Mouse (Mus musculus) CH12.LX (cell line): ENCODE measurements around the gene Clcnka. TPM values are rescaled to one million over a fixed set of nuclear protein-coding genes. Genes with fewer than 3 reads are reported as not detected.

Source experiments
- DNase-seq: peaks from one replicate; pipeline ENCODE4 v3.0.0-alpha.2; 2013; ENCODE audit errors: extremely low read depth
- H3K27ac ChIP-seq: 2 replicates; pipeline ENCODE4 v1.5.1; 2012; ENCODE audit warnings: low read depth, mild to moderate bottlenecking, control low read depth, moderate library complexity; ENCODE audit not compliant: insufficient read depth
- H3K27me3 ChIP-seq: replicated peaks from 2 replicates; pipeline ENCODE3; 2012; ENCODE audit warnings: inconsistent platforms
- H3K36me3 ChIP-seq, 2 experiments: replicated peaks in 1 of 2; 2 replicates each; pipeline versions ENCODE3 to v1.6.1; 2012; ENCODE audit warnings: inconsistent platforms in 1 of 2, low read length in 1 of 2, mild to moderate bottlenecking in 1 of 2, mixed read lengths in 1 of 2, moderate library complexity in 1 of 2; ENCODE audit not compliant: control insufficient read depth in 1 of 2, insufficient read depth in 1 of 2
- H3K4me1 ChIP-seq, 2 experiments: 2 replicates each; pipeline ENCODE4 v1.6.1; 2012; ENCODE audit warnings: inconsistent platforms in 1 of 2, moderate library complexity in 1 of 2; ENCODE audit not compliant: insufficient read depth in 2 of 2, control insufficient read depth in 1 of 2
- H3K4me2 ChIP-seq: 2 replicates; pipeline ENCODE4 v1.6.1; 2012; ENCODE audit warnings: low read depth, mild to moderate bottlenecking, control low read depth; ENCODE audit not compliant: poor library complexity, insufficient read depth, severe bottlenecking
- H3K4me3 ChIP-seq, 3 experiments: fragments of 150-350 bp in 1 of 3; sonication (generic) in 1 of 3; replicated peaks in 1 of 3; 2 replicates each; pipeline versions ENCODE3 to v1.5.1; 2011 to 2012; ENCODE audit warnings: low read depth in 2 of 3, low read length in 2 of 3, mild to moderate bottlenecking in 2 of 3, moderate library complexity in 2 of 3, control low read depth in 1 of 3, improper control_type of control experiment in 1 of 3, inconsistent platforms in 1 of 3, mixed read lengths in 1 of 3; ENCODE audit not compliant: poor library complexity in 1 of 3
- H3K79me2 ChIP-seq: replicated peaks from 2 replicates; pipeline ENCODE4 v1.6.1; 2012; ENCODE audit warnings: mild to moderate bottlenecking, moderate library complexity; ENCODE audit not compliant: control insufficient read depth, poor library complexity, insufficient read depth, severe bottlenecking; ENCODE audit errors: extremely low read depth
- H3K9ac ChIP-seq: 2 replicates; pipeline ENCODE4 v1.6.1; 2012; ENCODE audit warnings: low read depth, mild to moderate bottlenecking, control low read depth, moderate library complexity; ENCODE audit not compliant: insufficient read depth
- H3K9me3 ChIP-seq: replicated peaks from 2 replicates; pipeline ENCODE3; 2012; ENCODE audit warnings: low read length, inconsistent platforms, mixed read lengths
- CHD1 ChIP-seq: IDR thresholded peaks from 2 replicates; pipeline ENCODE4 v1.6.1; 2012; ENCODE audit warnings: low read depth, low read length, improper control_type of control experiment, inconsistent platforms
- CTCF ChIP-seq, 2 experiments: IDR thresholded peaks in 1 of 2; conservative IDR thresholded peaks in 1 of 2; 2 replicates each; pipeline ENCODE4 v1.5.1; 2011 to 2012; ENCODE audit warnings: low read depth in 2 of 2, low read length in 2 of 2, improper control_type of control experiment in 1 of 2, inconsistent platforms in 1 of 2, mild to moderate bottlenecking in 1 of 2, moderate library complexity in 1 of 2
- HCFC1 ChIP-seq: IDR thresholded peaks from 2 replicates; pipeline ENCODE4 v1.6.1; 2012; ENCODE audit warnings: low read depth, mild to moderate bottlenecking, inconsistent platforms, low read length, improper control_type of control experiment
- IRF4 ChIP-seq: IDR thresholded peaks from 2 replicates; pipeline ENCODE4 v1.6.1; 2014; ENCODE audit warnings: low read depth, mild to moderate bottlenecking, inconsistent platforms, low read length, improper control_type of control experiment
- JUN ChIP-seq: IDR thresholded peaks from 2 replicates; pipeline ENCODE4 v1.6.1; 2011; ENCODE audit warnings: low read depth, mild to moderate bottlenecking, low read length, improper control_type of control experiment, moderate library complexity; ENCODE audit not compliant: insufficient read depth
- MEF2A ChIP-seq: IDR thresholded peaks from 2 replicates; pipeline ENCODE4 v1.6.1; 2014; ENCODE audit warnings: low read depth, mild to moderate bottlenecking, inconsistent platforms, low read length, improper control_type of control experiment, borderline replicate concordance
- MXI1 ChIP-seq: IDR thresholded peaks from 2 replicates; pipeline ENCODE4 v1.6.1; 2011; ENCODE audit warnings: mild to moderate bottlenecking, low read depth, low read length, improper control_type of control experiment
- PAX5 ChIP-seq: IDR thresholded peaks from 2 replicates; pipeline ENCODE4 v1.6.1; 2012; ENCODE audit warnings: low read length, inconsistent platforms, mixed read lengths
- RAD21 ChIP-seq: IDR thresholded peaks from 2 replicates; pipeline ENCODE4 v1.6.1; 2011; ENCODE audit warnings: low read depth, mild to moderate bottlenecking, low read length, improper control_type of control experiment, moderate library complexity
- RCOR1 ChIP-seq: conservative IDR thresholded peaks from 2 replicates; pipeline ENCODE4 v1.6.1; 2012; ENCODE audit warnings: low read depth, mild to moderate bottlenecking, inconsistent platforms, low read length, improper control_type of control experiment
- SIN3A ChIP-seq: IDR thresholded peaks from 2 replicates; pipeline ENCODE4 v1.6.1; 2012; ENCODE audit warnings: low read length, improper control_type of control experiment, inconsistent platforms
- SMC3 ChIP-seq: IDR thresholded peaks from 2 replicates; pipeline ENCODE4 v1.6.1; 2011; ENCODE audit warnings: low read depth, low read length, improper control_type of control experiment
- TCF12 ChIP-seq: IDR thresholded peaks from 2 replicates; pipeline ENCODE4 v1.6.1; 2014; ENCODE audit warnings: low read depth, mild to moderate bottlenecking, inconsistent platforms, low read length, improper control_type of control experiment
- ZC3H11A ChIP-seq: IDR thresholded peaks from 2 replicates; pipeline ENCODE4 v1.6.1; 2012; ENCODE audit warnings: low read depth, mild to moderate bottlenecking, inconsistent platforms, low read length, improper control_type of control experiment
- ZKSCAN1 ChIP-seq: IDR thresholded peaks from 2 replicates; pipeline ENCODE4 v1.6.1; 2012; ENCODE audit warnings: low read depth, inconsistent platforms, low read length, improper control_type of control experiment, borderline replicate concordance
- dilution Hi-C: fragments of 300-500 bp; cut with MboI; formaldehyde crosslinking; loops from 2 replicates; pipeline ENCODE4 v1.14.3; 2020; ENCODE audit warnings: low sequenced_read_pairs; ENCODE audit not compliant: extremely low pct_unique_long_range_greater_than_20kb, extremely low pct_ligation_motif_present
- in situ Hi-C: fragments of 300-500 bp; cut with MboI; formaldehyde crosslinking; loops from 3 replicates; pipeline ENCODE4 v1.14.3; 2019; ENCODE audit warnings: low sequenced_read_pairs, low pct_ligation_motif_present, low pct_unique_long_range_greater_than_20kb, mixed read lengths
- polyA plus RNA-seq: library from polyadenylated mRNA; unstranded; fragments of >175 nt; gene quantifications from 2 replicates; pipeline ENCODE4 v1.2.1, GENCODE M21; 2012; ENCODE audit warnings: low read depth; ENCODE audit not compliant: insufficient read length
- total RNA-seq, 2 experiments: library from RNA; depleted of rRNA; stranded (reverse); fragments of 300-350 nt in 1 of 2; fragments of >200 nt in 1 of 2; gene quantifications; 2 replicates each; pipeline ENCODE4 v1.2.3; 2012 to 2014

Gene Clcnka
- total and polyA plus RNA-seq, 3 experiments: not detected

DNA sequence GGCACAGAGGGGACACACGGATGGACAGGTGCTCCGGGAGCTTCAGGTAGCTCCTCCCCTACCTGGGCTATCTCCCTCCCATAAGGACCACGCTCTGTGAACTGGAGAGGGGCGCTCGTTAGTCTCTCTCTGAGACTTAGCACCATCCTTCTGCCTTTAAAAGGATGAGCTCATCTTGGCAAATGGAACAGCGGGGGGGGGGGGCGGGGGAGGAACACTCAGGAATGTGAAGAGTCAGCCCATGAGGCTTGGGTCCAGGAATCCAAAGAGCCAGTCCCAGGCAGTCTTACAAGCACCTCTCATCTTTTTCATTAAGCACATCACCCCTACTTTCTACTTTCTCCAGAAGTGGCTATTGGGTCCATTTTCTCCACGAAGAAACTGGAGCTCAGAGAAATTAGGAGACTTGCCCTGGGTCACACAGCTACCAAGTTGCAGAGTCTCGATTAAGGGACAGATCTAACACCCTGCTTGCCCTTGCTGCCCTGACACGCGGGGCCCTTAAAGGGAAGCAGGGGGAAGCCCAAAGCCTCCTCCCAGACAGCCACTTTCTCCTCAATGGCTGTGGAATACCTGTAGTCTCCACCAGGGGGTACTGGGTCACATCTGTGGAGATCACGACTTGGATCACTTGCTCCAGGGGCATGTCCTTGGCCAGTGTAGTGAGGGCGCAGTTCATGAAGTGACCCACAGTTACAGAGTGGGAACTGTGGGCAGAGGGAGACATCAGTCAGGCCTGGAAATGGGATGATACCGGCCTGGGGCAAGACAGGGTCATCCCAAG lies 8.2 kb upstream of the Clcnka start:
- TF ChIP-seq IRF4 (peak; percentile 6; the same call in 1 of the 2 replicates), RAD21 (peak; percentile 77), MEF2A (peak; percentile 55; the same call in 1 of the 2 replicates), ZC3H11A (peak; percentile 39; the same call in 1 of the 2 replicates), CTCF (conservative IDR thresholded peaks at IDR 0.05 in 1 of 2, IDR thresholded peaks at IDR 0.05 in 1 of 2; ENCODE audit: low read depth in 2 of 2, low read length in 2 of 2) (peak; percentile 51 to 88; a peak in 3 of 4 replicates), CHD1 (no peak), RCOR1 (no peak), SMC3 (peak; percentile 93), TCF12 (no peak; the same call in 1 of the 2 replicates)
- Histone ChIP-seq H3K9me3 (no peaks in the 10 kb centered on the region), H3K27me3 (peaks cover 8% of the 10 kb centered on the region), H3K4me1 (peaks cover 14 to 29% of the 10 kb centered on the region in 2 experiments), H3K4me3 (no peak overlapping the region), H3K9ac (no peak overlapping the region), H3K36me3 (no peaks in the 10 kb centered on the region), H3K79me2 (no peaks in the 10 kb centered on the region), H3K27ac (no peak overlapping the region), H3K4me2 (no peak overlapping the region)
- DNase-seq: peak; percentile 75
- in situ Hi-C loops: loop anchor here (5.0 to 25.0 kb wide), 3 partner anchors 176 to 681 kb away; partner anchors contain the start of gene Tmem51
- dilution Hi-C loops: no loop called here

DNA sequence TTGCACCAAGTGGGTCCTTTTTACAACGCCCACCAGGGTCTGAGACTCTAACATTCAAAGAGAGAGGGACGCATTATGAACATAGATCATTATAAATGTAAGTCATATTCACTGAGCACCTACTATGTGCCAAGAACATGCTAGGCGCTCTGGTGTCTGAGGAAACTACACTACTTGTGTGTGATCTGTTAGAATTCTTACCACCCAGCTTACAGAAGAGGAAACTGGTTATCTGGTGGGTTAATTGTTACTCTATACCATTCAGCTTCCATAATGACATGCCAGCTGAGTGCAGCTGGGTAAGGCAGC lies 6.7 kb upstream of the Clcnka start:
- Histone ChIP-seq H3K27ac (no peak overlapping the region), H3K79me2 (no peaks in the 10 kb centered on the region), H3K4me3 (no peak overlapping the region), H3K36me3 (no peaks in the 10 kb centered on the region), H3K4me1 (peaks cover 14 to 29% of the 10 kb centered on the region in 2 experiments), H3K9me3 (no peaks in the 10 kb centered on the region), H3K27me3 (peaks cover 11% of the 10 kb centered on the region), H3K4me2 (no peak overlapping the region), H3K9ac (no peak overlapping the region)
- no peak for TF ChIP-seq JUN
- no peak for TF ChIP-seq HCFC1
- TF ChIP-seq SIN3A: no peak
- no peak for TF ChIP-seq PAX5
- TF ChIP-seq ZKSCAN1: peak; percentile 88
- TF ChIP-seq MXI1: no peak
- in situ Hi-C loops (loop anchor here (5.0 to 25.0 kb wide), 3 partner anchors 177 to 682 kb away; partner anchors contain the start of gene Tmem51), dilution Hi-C loops (no loop called here)
- DNase-seq: no peak
